Mouse (Mus musculus) lung, postnatal 0 days (tissue): ENCODE measurements around the gene Mymk.

ENCODE experiments used
- CTCF ChIP-seq: IDR thresholded peaks from 2 replicates; pipeline ENCODE4 v1.5.1; 2016; ENCODE audit warnings: antibody characterized with exemption, mild to moderate bottlenecking
- EP300 ChIP-seq: IDR thresholded peaks from 2 replicates; pipeline ENCODE4 v1.6.1; 2016; ENCODE audit warnings: antibody characterized with exemption, mild to moderate bottlenecking, control low read depth

DNA sequence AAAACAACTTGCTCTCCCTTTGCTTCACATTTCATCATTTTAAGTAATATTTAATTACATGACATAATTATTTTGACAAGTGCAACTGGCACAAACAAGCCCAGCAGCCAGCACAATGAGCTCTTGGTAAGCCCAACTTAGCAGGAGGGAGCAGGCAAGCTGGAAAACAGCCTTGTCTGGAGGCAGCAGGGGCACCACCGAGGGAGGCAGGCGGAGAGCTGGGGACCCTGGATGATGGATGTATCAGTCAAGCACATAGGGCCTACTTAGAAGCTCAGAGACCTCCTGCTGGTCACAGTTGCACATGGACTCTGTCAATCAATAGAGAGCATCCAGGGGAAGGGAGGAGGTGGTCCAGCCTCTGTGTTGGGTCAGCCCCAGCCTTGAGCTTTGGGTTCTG is 4.0 kb downstream of the Mymk start:
- TF ChIP-seq CTCF (no peak), EP300 (no peak)
